Mouse (Mus musculus) layer of hippocampus, adult 9-10 months (tissue): ENCODE measurements around the gene Atrnl1.
"Not testable (repeated sequence)": the region's sequence is repeated elsewhere in the genome, so short reads cannot be mapped to it uniquely, and the experiment has no call there.

Experiments
- DNase-seq: peaks from one replicate; pipeline ENCODE4 v3.0.0; 2022; ENCODE audit warnings: low spot score

Gene Atrnl1

DNA sequence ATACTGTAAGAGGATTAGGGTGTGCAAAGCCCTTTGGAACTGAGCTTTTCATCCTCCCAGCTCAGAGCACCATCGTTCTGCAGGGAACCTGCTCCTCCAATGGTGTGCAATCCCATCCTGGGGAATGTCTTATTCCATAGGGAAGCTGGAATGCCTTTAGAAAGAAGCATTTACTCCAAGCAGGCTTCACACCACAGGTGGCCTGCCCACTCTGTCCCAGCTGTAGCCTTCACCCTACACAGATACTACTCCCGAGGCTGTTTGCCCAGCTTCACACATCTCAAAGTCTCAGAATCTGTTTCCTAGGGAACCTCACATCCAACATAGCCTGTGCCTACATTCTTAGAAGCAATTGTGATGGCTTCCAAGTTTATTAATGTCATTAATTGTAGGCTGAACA lies 418.8 kb downstream of the Atrnl1 start:
- no peak for DNase-seq

GRCm38 (mm10) chr19:58033241-58033640 lies 422.4 kb downstream of the Atrnl1 start:
- DNase-seq = no peak

DNA sequence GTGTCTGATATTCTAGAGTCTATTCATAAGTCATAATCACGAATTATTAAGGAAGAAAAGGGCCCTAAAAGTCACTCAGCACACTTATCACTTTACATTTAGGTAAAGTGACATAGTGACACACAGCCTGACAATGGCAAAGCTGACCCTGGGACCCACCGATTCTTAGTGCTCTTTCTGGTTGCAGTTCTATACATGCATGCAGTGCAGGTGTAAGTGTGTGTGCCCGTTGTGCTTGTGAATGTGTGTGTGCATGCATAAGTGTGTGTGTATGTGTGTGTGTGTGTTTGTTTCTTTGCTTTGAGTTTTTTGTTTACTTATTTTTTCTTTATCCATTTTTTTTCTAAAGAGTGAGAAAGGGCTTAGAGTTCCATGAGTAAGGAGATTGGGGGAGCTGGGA lies 425.3 kb downstream of the Atrnl1 start:
- no peak for DNase-seq

- DNase-seq = no peak
These were observed 432.3 kb downstream of the Atrnl1 start for GRCm38 (mm10) chr19:58043120-58043519.

DNA sequence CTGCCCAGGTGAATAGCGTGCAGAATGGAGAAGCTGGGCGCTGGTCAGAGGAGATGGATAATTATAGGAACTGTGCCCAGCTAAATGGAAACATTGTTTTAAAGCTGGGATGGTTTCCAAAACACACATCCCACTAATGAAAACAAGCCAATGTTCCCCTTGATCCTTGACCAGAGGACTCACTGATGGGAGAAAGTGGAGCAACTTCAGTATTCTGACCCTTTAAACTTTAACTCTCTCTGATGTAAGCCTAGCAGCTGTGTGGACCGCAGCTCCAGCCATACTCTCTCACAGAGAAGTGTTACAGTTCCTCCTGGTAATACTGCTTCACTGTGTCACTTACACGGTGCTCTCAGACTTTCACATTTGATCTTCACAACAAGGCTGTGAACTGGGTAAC lies 432.7 kb downstream of the Atrnl1 start:
- DNase-seq = no peak

- DNase-seq = no peak
These were observed 434.0 kb downstream of the Atrnl1 start for GRCm38 (mm10) chr19:58044816-58045215.

GRCm38 (mm10) chr19:58046656-58047055 lies 435.8 kb downstream of the Atrnl1 start:
- DNase-seq = no peak

DNA sequence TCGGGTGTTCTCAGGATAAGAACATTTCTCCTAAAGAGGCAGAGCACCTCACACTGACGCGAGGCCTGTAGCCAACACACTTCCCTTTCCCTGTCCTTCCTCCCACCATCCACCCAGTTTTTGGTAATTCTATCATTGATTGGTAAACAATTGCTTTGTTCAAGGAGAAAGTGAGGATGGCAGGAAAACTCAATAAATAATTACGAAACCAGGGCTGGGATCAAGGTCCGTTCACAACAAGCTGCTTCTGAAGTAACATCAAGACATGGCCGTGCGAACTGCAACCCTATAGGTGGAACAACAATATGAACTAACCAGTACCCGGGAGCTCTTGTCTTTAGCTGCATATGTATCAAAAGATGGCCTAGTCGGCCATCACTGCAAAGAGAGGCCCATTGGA lies 439.6 kb downstream of the Atrnl1 start:
- not testable (repeated sequence) for DNase-seq

- DNase-seq = no peak
These were observed 440.2 kb downstream of the Atrnl1 start for GRCm38 (mm10) chr19:58050986-58051385.

- no peak for DNase-seq
These were observed 441.1 kb downstream of the Atrnl1 start for GRCm38 (mm10) chr19:58051905-58052304.

GRCm38 (mm10) chr19:58052444-58053135 lies 441.8 kb downstream of the Atrnl1 start:
- DNase-seq = no peak

DNA sequence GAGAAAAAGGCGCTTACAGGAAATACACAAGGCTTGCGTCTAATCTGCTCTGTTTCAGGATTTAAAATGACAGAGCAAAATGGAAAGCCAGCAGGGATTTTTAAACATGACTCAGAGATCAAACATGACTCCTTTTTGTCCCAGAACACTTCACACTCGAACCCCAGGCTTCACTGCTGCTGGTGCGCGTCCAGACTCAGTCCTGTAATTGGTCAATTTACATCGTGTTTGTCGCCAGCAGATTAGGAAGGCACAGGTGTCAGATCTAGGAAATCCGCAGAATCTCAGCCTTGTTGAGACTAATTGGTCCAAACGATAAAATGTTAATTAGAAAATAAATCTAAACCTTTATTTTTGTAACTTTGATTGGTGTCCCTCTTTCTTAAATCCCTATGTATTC lies 448.9 kb downstream of the Atrnl1 start:
- DNase-seq = no peak

GRCm38 (mm10) chr19:58060199-58060853 lies 449.5 kb downstream of the Atrnl1 start:
- DNase-seq = no peak

DNA sequence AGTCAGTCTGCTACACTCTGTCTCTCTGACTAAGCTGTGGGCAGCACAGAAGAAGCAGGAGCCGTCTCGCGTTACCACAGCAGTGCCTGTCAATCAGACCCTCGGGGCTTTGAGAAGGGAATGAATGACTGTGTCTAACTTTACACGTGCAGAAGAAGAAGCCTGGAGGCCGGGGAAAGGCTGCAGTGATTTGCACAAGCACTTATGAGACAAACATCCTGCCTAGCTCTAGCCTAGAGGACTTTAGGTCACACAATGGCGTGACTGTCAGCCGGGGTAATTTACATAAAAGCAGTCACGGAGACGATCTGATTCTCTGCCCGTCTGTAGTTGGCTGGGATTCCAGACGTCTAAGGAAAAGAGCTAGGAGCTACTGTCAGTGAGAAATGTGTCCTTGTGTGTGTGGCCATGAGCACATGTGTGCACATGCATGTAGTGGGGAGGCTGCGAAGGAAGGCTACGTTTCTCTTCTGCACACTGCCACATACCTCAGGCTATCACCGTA lies 450.1 kb downstream of the Atrnl1 start:
- no peak for DNase-seq

- DNase-seq = no peak
These were observed 451.1 kb downstream of the Atrnl1 start for GRCm38 (mm10) chr19:58061933-58062332.

DNA sequence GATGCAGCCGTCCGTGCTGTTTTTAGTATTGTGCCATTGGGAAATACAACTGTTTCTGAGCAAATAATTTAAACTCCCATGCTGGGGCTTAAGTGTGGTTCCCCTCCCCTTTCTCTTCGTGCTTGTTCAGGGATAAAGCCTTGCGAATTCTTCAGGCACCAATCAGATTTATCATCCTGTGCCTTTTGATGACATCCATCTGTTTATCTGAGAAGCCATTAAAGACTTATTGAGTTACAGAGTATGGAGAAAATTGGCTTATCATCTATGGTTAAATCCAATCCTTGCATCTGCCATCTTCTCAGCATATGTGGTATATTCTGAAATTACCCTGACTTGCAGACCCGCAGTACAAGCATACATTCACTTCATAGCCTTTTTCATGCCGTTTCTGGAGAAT lies 452.7 kb downstream of the Atrnl1 start:
- no peak for DNase-seq

- DNase-seq = no peak
These were observed 453.5 kb downstream of the Atrnl1 start for GRCm38 (mm10) chr19:58064116-58065000.

- DNase-seq = no peak
These were observed 454.1 kb downstream of the Atrnl1 start for GRCm38 (mm10) chr19:58065001-58065314.

DNA sequence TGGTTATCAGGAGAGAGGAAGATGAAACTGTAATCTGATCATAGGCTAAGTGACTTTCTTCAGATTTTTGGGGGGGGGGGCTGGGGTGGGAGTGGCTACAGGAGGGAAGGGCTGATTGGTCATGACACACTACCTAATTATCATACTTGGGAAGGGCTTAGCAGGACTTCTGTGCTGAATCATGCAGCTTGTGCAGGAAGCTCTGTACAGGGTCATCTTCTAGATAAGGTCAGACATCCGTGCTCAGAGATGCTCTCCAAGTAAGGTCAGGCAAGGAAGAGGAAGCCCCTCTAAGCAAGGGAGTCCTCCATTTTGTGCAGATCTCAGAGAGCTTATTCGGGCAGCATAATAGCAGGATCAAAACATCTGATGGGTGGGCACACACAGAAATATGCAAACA lies 454.7 kb downstream of the Atrnl1 start:
- no peak for DNase-seq

DNA sequence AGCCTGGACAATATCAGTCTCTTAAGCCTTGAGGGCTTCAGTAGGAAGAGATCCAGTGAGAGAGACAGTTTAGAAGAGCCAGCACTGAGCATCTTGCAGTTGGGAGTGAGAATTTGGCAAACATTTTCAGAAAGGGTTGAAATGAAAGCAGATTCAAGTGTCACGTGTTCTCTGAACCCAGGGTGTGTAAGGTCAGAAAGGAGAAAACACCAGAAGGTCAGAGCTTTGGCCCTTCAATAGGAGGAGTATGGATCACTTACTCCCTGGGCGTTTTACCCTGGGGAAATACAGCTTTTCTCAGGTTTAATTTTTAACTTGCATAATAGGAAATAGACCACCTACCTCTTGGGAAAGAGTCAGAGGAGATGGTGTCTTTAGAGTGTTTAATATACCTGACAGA lies 457.3 kb downstream of the Atrnl1 start:
- DNase-seq = no peak

DNA sequence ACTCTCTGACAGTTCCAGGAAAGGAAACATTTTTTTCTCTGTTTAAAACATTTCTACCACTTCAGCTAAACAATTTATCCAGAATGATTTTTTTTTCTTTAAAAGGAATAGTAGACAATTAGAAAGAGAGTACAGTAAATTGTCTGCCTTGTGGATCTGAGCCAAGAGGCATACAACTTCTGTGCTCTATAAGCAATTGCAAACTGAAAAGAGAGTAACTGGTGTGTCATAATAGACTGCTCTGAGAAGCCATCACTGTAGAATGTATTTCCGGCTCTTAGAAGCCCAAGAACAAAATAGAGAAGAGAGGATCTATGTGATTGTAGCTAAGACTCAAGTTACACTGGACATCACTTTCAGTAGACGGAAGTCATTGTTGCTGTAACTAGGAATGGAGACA lies 458.1 kb downstream of the Atrnl1 start:
- no peak for DNase-seq

- no peak for DNase-seq
These were observed 461.6 kb downstream of the Atrnl1 start for GRCm38 (mm10) chr19:58072404-58072803.

DNA sequence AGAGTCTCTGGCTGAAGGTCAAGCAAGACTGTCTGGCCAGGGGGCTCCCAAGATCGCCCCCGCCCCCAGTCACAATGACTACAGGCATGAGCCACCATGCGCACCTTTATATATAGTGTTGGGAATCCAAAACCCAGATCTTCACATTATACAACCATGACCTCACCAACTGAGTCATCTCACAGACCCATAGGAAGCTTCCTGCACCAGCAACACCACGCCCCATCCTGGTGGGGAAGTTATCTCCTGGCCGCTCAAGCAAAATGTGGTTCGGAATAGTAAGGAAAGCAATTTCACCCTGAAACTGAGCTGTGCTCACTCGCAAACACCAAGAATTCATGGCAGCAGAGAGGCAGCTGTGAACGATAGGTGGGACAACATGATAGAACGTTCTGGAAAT lies 462.0 kb downstream of the Atrnl1 start:
- DNase-seq = no peak
